Mouse (Mus musculus) liver, embryonic 15.5 days (tissue): ENCODE results near the gene Camk2n1. TPM values are rescaled to one million over a fixed set of nuclear protein-coding genes. Genes with fewer than 3 reads are reported as not detected.

Source experiments
- ATAC-seq: fragments of 200-750 bp; cut with Nextera tagmentation; 2 replicates; pipeline ENCODE4 v1.8.0; 2017; ENCODE audit warnings: moderate number of reproducible peaks, mild to moderate bottlenecking, moderate library complexity; ENCODE audit not compliant: insufficient read depth
- H3K27ac ChIP-seq: fragments of 300-500 bp; sonication (generic); replicated peaks from 2 replicates; pipeline ENCODE4 v1.5.1; 2015; ENCODE audit warnings: mild to moderate bottlenecking, inconsistent platforms
- H3K27me3 ChIP-seq: fragments of 300-500 bp; sonication (generic); 2 replicates; pipeline ENCODE4 v1.6.1; 2015; ENCODE audit warnings: mild to moderate bottlenecking, inconsistent platforms
- H3K36me3 ChIP-seq: fragments of 300-500 bp; sonication (generic); replicated peaks from 2 replicates; pipeline ENCODE4 v1.6.1; 2015; ENCODE audit warnings: moderate library complexity, mild to moderate bottlenecking, inconsistent platforms
- H3K4me1 ChIP-seq: fragments of 300-500 bp; sonication (generic); replicated peaks from 2 replicates; pipeline ENCODE4 v1.6.1; 2015; ENCODE audit warnings: inconsistent platforms
- H3K4me2 ChIP-seq: fragments of 300-500 bp; sonication (generic); 2 replicates; pipeline ENCODE4 v1.6.1; 2015; ENCODE audit warnings: moderate library complexity, mild to moderate bottlenecking, inconsistent platforms
- H3K4me3 ChIP-seq: fragments of 300-500 bp; sonication (generic); replicated peaks from 2 replicates; pipeline ENCODE4 v1.5.1; 2015; ENCODE audit warnings: mild to moderate bottlenecking, inconsistent platforms
- H3K9ac ChIP-seq: fragments of 300-500 bp; sonication (generic); 2 replicates; pipeline ENCODE4 v1.6.1; 2015; ENCODE audit warnings: moderate library complexity, mild to moderate bottlenecking, inconsistent platforms
- H3K9me3 ChIP-seq: fragments of 300-500 bp; sonication (generic); replicated peaks from 2 replicates; pipeline ENCODE4 v1.6.1; 2016; ENCODE audit warnings: inconsistent platforms
- WGBS: fragments of 180-500 bp; shearing (Covaris S2); methylation state at CpG from one replicate; pipeline ENCODE4 v1.1.7; 2015; ENCODE audit warnings: mixed read lengths; ENCODE audit not compliant: insufficient replicate concordance; 5-methylcytosine and 5-hydroxymethylcytosine counted together
- polyA plus RNA-seq: library from polyadenylated mRNA; unstranded; fragments of >200 nt; fragmentation: Nextera tagmentation; extraction: Ambion mirVana; gene quantifications from 2 replicates; pipeline ENCODE4 v1.2.1, GENCODE M21; 2015

The Camk2n1 gene
- polyA plus RNA-seq, 1 experiment from 2014 or later, result 1.4 TPM

DNA sequence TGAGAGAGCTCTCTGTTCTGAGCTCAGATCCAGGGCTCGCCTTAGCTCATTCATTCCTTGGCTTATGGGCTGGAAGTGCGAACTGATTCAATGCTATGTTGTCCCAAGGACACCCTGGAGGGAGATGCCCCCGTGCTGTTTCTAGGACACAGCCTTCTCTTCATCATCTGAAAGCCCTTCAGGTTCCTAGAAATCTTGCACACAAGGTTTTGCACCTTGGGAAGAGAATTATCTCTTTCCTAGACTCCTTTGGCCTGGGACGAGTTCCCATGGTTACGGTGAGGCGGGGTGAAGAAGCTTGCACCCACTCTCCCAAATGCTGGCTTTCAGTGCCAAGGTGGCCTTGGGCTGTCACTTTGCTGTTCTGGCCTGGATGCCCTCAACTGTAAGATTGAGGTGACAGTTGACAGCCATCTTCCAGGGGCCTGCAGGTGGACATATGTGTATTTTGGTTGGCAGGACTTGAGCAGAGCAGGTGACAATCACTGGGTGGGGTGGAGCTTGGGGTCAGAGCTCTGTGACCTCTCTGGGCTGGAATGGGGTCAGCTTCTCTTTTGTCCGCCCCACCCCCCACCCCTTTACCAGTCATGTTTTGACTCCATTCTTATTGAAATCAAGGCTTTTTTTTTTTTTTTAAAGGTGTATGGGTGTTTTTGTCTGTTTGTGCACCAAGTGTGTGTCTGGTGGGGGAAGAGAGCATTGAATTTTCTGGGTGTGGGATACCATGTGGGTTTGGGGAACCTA, 5.1 kb upstream of the Camk2n1 start:
- Histone ChIP-seq H3K9ac (no peak overlapping the region), H3K4me3 (no peak overlapping the region), H3K4me2 (no peak overlapping the region), H3K4me1 (peaks cover 6% of the 10 kb centered on the region), H3K36me3 (no peaks in the 10 kb centered on the region), H3K9me3 (no peaks in the 10 kb centered on the region), H3K27ac (no peak overlapping the region), H3K27me3 (peaks cover 84% of the 10 kb centered on the region)
- WGBS, result 44% methylated on average over 7 of the region's 7 CpGs
- no peak for ATAC-seq

DNA sequence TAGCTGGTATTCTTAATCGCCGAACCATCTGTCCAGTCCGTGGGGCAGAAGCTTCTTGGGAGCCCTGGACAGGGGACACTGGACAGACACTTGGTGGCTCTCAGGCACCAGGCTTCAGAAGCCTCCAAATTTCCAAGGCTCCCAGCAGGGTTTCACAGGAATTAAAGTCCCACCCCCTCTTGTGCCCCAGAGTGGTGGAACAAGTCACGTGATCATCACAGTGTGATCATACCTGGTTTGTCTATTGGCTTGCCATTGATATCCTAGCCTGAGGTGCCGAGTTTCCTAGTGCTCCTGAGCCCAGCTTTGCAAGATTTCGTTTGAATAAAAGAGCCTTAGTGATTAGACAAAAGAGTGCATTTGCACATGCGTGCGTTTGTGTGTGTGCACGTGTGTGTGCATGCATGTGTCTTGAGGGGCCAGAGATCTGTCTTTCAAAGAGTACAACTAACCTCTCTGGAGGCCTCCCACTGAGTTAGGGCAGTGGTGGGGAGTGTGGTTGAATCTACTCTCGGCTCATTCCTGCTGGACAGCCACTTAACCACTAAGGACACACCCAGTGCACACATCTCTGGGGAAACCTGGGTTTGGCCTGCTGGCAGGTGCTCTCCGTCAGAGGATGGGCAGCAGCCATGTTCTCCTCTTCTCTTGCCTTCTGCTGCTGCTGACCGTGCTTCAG, 4.3 kb upstream of the Camk2n1 start:
- Histone ChIP-seq H3K27me3 (peaks cover 84% of the 10 kb centered on the region), H3K27ac (no peak overlapping the region), H3K4me3 (no peak overlapping the region), H3K36me3 (no peaks in the 10 kb centered on the region), H3K4me1 (peaks cover 6% of the 10 kb centered on the region), H3K9ac (no peak overlapping the region), H3K4me2 (no peak overlapping the region), H3K9me3 (no peaks in the 10 kb centered on the region)
- 50% methylated on average over 12 of the region's 12 CpGs for WGBS
- ATAC-seq, result no peak

DNA sequence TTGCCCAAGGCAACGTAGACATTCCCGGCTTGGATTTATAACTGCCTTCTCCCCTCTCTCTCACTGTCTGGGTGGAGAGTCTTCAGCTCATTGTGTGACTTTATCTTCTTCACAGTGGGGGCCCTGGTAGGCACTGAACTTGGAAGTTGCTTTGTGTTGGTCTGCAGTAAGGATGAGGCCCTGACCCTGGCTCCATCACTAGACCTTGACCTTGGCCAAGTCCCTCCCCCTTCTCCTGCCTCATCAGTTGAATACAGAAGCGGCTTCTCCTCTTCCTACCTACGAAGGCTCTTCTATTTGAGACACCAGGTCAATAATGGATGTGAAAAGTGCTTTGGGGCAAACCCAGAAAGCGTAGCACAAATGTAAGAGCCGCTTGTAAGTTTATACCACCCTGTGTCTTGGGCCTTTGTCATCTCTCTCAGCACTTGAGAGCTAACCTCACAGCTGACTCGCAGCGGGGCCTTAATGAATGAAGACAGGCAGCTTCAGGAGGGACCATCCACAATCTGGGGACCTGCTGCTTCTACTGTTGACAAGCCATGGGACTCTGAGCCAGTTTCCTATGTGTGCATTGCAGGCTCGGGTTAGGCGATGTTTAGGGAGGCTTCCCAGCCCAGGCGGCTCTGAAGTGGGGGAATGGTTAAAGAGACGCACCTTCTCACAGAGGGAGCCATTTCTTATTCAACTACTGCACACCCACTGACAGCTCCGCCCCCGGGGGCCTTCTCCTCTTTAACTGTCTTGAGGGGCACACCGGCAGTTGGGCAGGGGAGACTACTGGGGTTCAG, 1.6 kb upstream of the Camk2n1 start:
- Histone ChIP-seq H3K4me1 (peaks cover 6% of the 10 kb centered on the region), H3K27ac (no peak overlapping the region), H3K36me3 (no peaks in the 10 kb centered on the region), H3K9ac (no peak overlapping the region), H3K4me2 (no peak overlapping the region), H3K27me3 (peaks cover 88% of the 10 kb centered on the region), H3K4me3 (no peak overlapping the region), H3K9me3 (no peaks in the 10 kb centered on the region)
- WGBS, result 29% methylated on average over 15 of the region's 15 CpGs
- ATAC-seq, result no peak

DNA sequence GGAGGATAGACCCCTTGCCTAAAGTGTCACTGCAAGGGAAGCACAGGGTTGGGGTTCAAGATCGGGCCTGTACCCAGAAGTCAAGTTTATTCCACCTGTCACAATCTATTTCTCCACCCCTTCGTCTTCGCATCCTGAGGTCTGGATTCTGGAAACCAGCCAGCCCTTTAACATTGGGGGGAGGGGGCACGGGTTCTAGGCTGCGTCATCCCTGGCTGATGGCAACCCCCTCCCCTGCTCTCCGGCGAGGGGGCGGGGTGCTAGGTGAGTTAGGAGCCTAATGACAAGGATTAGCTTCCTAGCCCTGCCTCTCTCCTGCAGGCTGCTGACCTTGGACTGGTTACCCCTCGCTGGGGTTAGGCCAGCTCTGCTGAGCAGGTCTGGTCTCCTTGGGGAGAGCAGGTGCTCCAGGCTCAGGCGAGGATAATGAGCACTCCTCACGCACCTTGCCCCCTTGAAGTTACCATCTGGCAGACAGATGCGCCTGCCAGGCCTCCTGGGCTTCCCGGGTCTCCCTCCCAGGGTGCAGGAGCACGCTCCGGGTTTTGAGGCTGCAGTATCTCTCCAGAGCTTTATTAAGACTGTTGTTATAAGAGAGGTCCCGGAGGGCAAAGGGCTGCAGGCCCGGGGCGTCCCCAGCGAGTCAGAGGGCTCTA, 889 bp upstream of the Camk2n1 start:
- Histone ChIP-seq H3K27me3 (peaks cover 94% of the 10 kb centered on the region), H3K9ac (no peak overlapping the region), H3K4me3 (peak overlapping the region; percentile 58; the same call in 1 of the 2 replicates), H3K36me3 (no peaks in the 10 kb centered on the region), H3K9me3 (no peaks in the 10 kb centered on the region), H3K4me1 (peaks cover 6% of the 10 kb centered on the region), H3K4me2 (peak overlapping the region; percentile 58), H3K27ac (no peak overlapping the region)
- WGBS, result 7% methylated on average over 19 of the region's 19 CpGs
- no peak for ATAC-seq

DNA sequence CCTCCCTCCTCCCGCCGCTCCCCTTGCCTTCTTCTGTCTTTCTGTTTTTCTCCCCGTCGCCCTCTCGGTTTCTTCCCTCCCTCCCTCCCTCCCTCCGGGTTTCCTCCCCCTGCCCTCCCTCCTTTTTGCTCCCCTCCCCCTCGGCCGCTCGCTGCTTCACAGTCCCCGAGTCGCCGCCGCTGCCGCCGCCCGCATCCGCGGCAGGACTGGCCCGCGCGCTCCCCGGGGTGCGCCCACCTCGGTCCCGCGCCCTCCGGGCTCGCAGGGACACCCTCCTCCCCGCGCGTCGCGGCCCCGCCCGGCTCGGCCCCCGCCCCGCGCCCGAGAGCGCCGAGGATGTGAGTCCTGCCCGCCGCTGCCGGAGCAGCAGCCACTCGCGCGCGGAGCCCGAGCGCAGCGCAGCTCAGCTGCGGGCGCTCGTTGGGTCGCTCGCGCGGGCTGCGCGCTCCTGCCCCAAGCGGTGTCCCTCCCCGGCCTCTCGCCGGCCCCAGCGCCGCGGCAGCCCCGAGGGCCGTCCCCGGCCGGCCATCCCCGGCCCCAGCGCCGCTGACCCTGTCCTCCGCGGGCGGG, 542 bp downstream of the Camk2n1 start:
- H3K27me3 ChIP-seq, result peaks cover 98% of the 10 kb centered on the region
- H3K4me2 ChIP-seq, result peak overlapping the region; percentile 58
- no peaks in the 10 kb centered on the region for H3K9me3 ChIP-seq
- H3K4me1 ChIP-seq, result peaks cover 6% of the 10 kb centered on the region
- WGBS, result under 1% methylated on average over 73 of the region's 78 CpGs
- peak overlapping the region; percentile 58 for H3K4me3 ChIP-seq
- H3K9ac ChIP-seq, result peak overlapping the region; percentile 48
- H3K27ac ChIP-seq, result peak overlapping the region; percentile 65
- peak; percentile 35 for ATAC-seq
- H3K36me3 ChIP-seq, result no peaks in the 10 kb centered on the region

DNA sequence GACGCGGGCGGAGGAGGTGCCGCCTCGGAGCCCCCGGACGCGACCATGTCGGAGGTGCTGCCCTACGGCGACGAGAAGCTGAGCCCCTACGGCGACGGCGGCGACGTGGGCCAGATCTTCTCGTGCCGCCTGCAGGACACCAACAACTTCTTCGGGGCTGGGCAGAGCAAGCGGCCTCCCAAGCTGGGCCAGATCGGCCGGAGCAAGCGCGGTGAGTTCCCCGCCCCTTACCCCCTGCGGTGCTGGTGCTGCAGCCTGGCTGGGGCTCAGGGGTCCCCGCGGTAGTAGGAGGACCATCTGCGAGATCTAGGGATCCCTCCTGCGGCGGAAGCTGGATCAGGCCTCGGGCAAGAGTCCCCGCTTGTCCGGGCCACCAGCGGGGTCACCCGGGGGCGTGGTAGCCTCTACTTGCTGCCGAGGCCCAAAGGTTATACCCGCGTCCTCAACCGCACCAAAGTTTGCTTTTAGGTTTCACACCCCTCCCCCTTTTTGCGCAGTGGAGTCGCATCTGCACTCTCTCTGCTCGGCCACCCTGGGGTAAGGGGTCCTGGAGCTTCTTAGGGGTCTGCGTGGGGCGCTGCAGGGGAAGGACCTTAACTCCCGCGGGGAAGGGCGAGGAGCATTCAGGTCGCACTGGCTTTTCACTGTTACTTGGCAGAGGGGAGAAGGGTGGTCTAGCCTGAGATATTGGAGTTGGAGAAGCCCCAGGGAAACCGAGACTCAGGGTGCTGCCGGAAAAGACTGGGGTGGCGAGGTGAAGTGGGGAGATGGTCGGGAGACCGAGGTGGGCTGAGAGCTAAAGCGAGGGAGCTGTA, 1.2 kb downstream of the Camk2n1 start:
- Histone ChIP-seq H3K27ac (peak overlapping the region; percentile 65), H3K9ac (peak overlapping the region; percentile 48), H3K27me3 (peaks cover 97% of the 10 kb centered on the region), H3K9me3 (no peaks in the 10 kb centered on the region), H3K4me3 (peak overlapping the region; percentile 58), H3K4me2 (peak overlapping the region; percentile 58), H3K4me1 (peaks cover 6% of the 10 kb centered on the region), H3K36me3 (no peaks in the 10 kb centered on the region)
- 2% methylated on average over 58 of the region's 58 CpGs for WGBS
- no peak for ATAC-seq

DNA sequence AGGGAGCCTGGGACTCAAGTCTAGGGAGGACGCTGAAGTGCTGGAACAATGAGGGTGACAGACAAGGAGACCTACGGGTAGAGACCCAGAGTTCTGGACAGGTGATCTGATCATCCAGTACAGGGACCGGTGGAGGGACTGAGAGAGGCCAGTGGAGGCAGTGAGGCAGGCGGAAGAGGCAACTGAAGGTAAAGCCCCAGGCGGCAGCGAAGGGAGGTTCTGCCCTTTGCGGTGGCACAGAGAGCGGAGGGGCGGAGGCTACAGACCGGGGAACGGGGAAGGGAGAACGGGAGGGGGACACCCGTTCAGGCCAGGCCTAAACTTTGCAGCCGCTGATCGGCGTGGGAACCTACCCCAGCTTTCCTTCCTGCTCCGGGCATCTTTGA, 1.8 kb downstream of the Camk2n1 start:
- Histone ChIP-seq H3K27me3 (peaks cover 93% of the 10 kb centered on the region), H3K4me2 (peak overlapping the region; percentile 58), H3K27ac (peak overlapping the region; percentile 45; the same call in 1 of the 2 replicates), H3K4me1 (peaks cover 8% of the 10 kb centered on the region), H3K4me3 (peak overlapping the region; percentile 58), H3K36me3 (no peaks in the 10 kb centered on the region), H3K9ac (peak overlapping the region; percentile 48; the same call in 1 of the 2 replicates), H3K9me3 (no peaks in the 10 kb centered on the region)
- 2% methylated on average over 17 of the region's 17 CpGs for WGBS
- ATAC-seq, result no peak

DNA sequence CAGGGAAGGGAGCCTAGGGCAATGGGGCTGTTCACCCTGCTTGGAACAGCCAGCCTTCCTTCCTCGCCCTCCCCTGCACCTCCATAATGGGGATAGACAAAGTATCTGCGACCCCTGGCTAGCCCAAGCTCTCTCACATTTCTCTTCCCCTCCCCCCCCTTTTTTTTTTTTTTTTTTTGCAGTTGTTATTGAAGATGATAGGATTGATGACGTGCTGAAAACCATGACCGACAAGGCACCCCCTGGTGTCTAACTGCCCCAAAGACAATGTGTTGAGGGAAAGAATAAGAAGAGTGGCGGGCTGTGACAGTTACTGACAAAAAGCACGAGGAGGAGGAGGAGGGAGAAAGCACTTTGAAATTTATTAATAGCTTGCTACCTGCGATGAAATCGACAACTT, 2.4 kb downstream of the Camk2n1 start:
- Histone ChIP-seq H3K36me3 (no peaks in the 10 kb centered on the region), H3K9ac (0 out of 2 replicates have a peak overlapping the region, but pooled peaks have one; percentile 48), H3K27me3 (peaks cover 91% of the 10 kb centered on the region), H3K4me1 (peaks cover 13% of the 10 kb centered on the region), H3K4me2 (peak overlapping the region; percentile 58), H3K27ac (0 out of 2 replicates have a peak overlapping the region, but pooled peaks have one; percentile 45), H3K4me3 (peak overlapping the region; percentile 58), H3K9me3 (no peaks in the 10 kb centered on the region)
- 4% methylated on average over 8 of the region's 8 CpGs for WGBS
- ATAC-seq, result no peak

DNA sequence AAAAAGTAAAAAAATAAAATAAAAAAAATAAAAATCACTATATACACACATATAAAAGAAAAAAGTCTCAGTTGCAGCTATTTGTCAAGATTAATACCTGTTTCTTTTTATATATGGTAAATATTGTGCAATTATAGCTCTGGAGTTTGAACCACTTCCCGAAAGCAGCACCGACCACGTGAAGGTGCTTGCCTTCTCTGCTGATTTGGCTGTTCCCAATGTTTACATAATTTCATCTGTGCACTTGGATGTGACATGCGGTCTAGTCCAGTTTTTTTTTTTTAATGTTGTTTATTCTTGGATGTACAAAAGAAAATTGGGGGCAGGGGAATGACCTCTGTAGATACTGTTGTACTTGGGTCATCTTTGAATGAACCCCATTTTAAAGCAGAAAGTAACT, 3.0 kb downstream of the Camk2n1 start:
- H3K4me1 ChIP-seq, result peaks cover 13% of the 10 kb centered on the region
- no peaks in the 10 kb centered on the region for H3K9me3 ChIP-seq
- ATAC-seq, result no peak
- H3K4me2 ChIP-seq, result no peak overlapping the region
- H3K4me3 ChIP-seq, result no peak overlapping the region
- H3K27ac ChIP-seq, result 0 out of 2 replicates have a peak overlapping the region, but pooled peaks have one; percentile 26
- H3K36me3 ChIP-seq, result no peaks in the 10 kb centered on the region
- H3K9ac ChIP-seq, result no peak overlapping the region
- peaks cover 89% of the 10 kb centered on the region for H3K27me3 ChIP-seq
- WGBS, result 28% methylated on average over 4 of the region's 4 CpGs

DNA sequence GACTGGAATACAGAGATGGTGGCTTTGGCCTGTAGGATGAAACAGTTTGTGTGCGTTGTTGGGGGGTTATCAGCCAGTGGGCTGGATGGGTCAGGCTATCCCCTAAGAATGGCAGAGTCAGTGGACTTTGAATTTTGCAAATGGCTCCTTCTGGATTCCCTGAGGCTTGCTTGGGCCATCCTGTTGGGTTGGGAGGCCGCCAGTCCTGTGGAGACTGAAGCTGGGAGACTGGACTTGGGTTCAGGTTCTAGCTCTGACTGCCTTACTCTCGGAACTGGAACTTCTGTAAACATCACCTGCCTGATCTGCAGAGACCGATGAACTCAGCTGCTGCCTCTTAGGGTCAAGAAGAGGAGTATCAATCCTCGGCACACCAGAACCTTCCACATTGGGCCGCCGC, 4.1 kb downstream of the Camk2n1 start:
- H3K4me2 ChIP-seq, result no peak overlapping the region
- ATAC-seq, result no peak
- no peaks in the 10 kb centered on the region for H3K9me3 ChIP-seq
- no peaks in the 10 kb centered on the region for H3K36me3 ChIP-seq
- H3K27ac ChIP-seq, result no peak overlapping the region
- H3K9ac ChIP-seq, result no peak overlapping the region
- no peak overlapping the region for H3K4me3 ChIP-seq
- 56% methylated on average over 7 of the region's 7 CpGs for WGBS
- H3K4me1 ChIP-seq, result peaks cover 18% of the 10 kb centered on the region
- peaks cover 89% of the 10 kb centered on the region for H3K27me3 ChIP-seq
